Mouse (Mus musculus) B cell, adult (primary cell): ENCODE data around the gene Cd300c2. TPM values are rescaled to one million over a fixed set of nuclear protein-coding genes. Genes with fewer than 3 reads are reported as not detected.

Source experiments
- total RNA-seq: library from RNA; stranded (reverse); gene quantifications from 4 replicates; pipeline ENCODE4 v1.2.4, GENCODE M21; 2023; ENCODE audit not compliant: inconsistent age

The Cd300c2 gene
- total RNA-seq = 0.60 to 2.1 TPM (median 1.6 TPM) in 4 replicates

GRCm38 (mm10) chr11:115001474-115002040 lies at the start of gene Cd300c2:
Gene Cd300c2 (minus strand): TSS chr11:115001880.

GRCm38 (mm10) chr11:115048259-115048658 lies 46.6 kb upstream of the Cd300c2 start, which contains the start of gene Cd300ld3:
Gene Cd300ld3 (minus strand): TSS chr11:115048409.

GRCm38 (mm10) chr11:115037669-115038068 lies 36.0 kb upstream of the Cd300c2 start, which contains the start of gene Cd300ld5:
Gene Cd300ld5 (minus strand): TSS chr11:115037769.

GRCm38 (mm10) chr11:115026912-115027311 lies 25.2 kb upstream of the Cd300c2 start, which contains the start of gene Cd300ld4:
Gene Cd300ld4 (minus strand): TSS chr11:115027012.

GRCm38 (mm10) chr11:115016093-115016492 lies 14.4 kb upstream of the Cd300c2 start, which contains the start of gene Cd300ld2:
Gene Cd300ld2 (minus strand): TSS chr11:115016193.

GRCm38 (mm10) chr11:114989793-114990192 lies 11.9 kb downstream of the Cd300c2 start, which contains the start of gene Cd300ld:
Gene Cd300ld (minus strand): TSS chr11:114989922.

GRCm38 (mm10) chr11:114968752-114969207 lies 32.9 kb downstream of the Cd300c2 start, which contains the start of gene Cd300c:
Gene Cd300c (minus strand): TSS chr11:114969157.

Other genes starting within 250 kb of the Cd300c2 start
- 2.6 to 4.0 TPM (median 3.7 TPM) in 4 replicates for gene Kif19a, start 236.5 kb downstream of the Cd300c2 start, total RNA-seq
- gene Btbd17, start 205.9 kb downstream of the Cd300c2 start, total RNA-seq = not detected in 4 replicates
- not detected in 4 replicates for gene Gpr142, start 203.0 kb downstream of the Cd300c2 start, total RNA-seq
- gene Gprc5c, start 150.7 kb downstream of the Cd300c2 start, total RNA-seq = 0.16 TPM in 1 of 4 replicates, not detected in the others
- 0.71 to 1.3 TPM (median 0.95 TPM) in 4 replicates for gene Cd300a, start 111.8 kb downstream of the Cd300c2 start, total RNA-seq
- gene Cd300lb, start 67.5 kb downstream of the Cd300c2 start, total RNA-seq = 0.26 to 1.3 TPM in 2 of 4 replicates, not detected in the others
- gene Cd300c, start 32.7 kb downstream of the Cd300c2 start, total RNA-seq = not detected in 4 replicates
- gene Cd300ld, start 12.0 kb downstream of the Cd300c2 start, total RNA-seq = 0.51 to 1.00 TPM (median 0.70 TPM) in 4 replicates
- not detected in 4 replicates for gene Cd300ld2, start 14.3 kb upstream of the Cd300c2 start, total RNA-seq
- gene Cd300ld4, start 25.1 kb upstream of the Cd300c2 start, total RNA-seq = not detected in 4 replicates
- gene Cd300ld5, start 35.9 kb upstream of the Cd300c2 start, total RNA-seq = 0.90 to 1.1 TPM (median 0.95 TPM) in 4 replicates
- 0.90 to 1.1 TPM (median 0.96 TPM) in 4 replicates for gene Cd300ld3, start 46.5 kb upstream of the Cd300c2 start, total RNA-seq
- 0.39 to 1.3 TPM (median 1.2 TPM) in 4 replicates for gene Cd300e, start 60.3 kb upstream of the Cd300c2 start, total RNA-seq
- 4.1 to 6.9 TPM (median 4.9 TPM) in 4 replicates for gene Rab37, start 89.6 kb upstream of the Cd300c2 start, total RNA-seq
- gene Cd300lf, start 132.1 kb upstream of the Cd300c2 start, total RNA-seq = 9.7 to 14.3 TPM (median 10.3 TPM) in 4 replicates
- gene Slc9a3r1, start 161.5 kb upstream of the Cd300c2 start, total RNA-seq = 73.9 to 83.7 TPM (median 79.0 TPM) in 4 replicates
- gene Tmem104, start 185.6 kb upstream of the Cd300c2 start, total RNA-seq = 14.8 to 19.6 TPM (median 16.6 TPM) in 4 replicates
- gene Nat9, start 186.0 kb upstream of the Cd300c2 start, total RNA-seq = 15.6 to 30.2 TPM (median 19.0 TPM) in 4 replicates